Mouse (Mus musculus) hindbrain, embryonic 15.5 days (tissue): ENCODE results near the gene Gpatch1. TPM values are rescaled to one million over a fixed set of nuclear protein-coding genes. Genes with fewer than 3 reads are reported as not detected.

Experiments used
- polyA plus RNA-seq: library from polyadenylated mRNA; unstranded; fragments of >200 nt; fragmentation: Nextera tagmentation; extraction: Ambion mirVana; gene quantifications from 2 replicates; pipeline ENCODE4 v1.2.1, GENCODE M21; 2015

Gene Gpatch1
- polyA plus RNA-seq, 1 experiment from 2014 or later: 20.0 TPM

Other genes with a start within 250 kb of the Gpatch1 start
- 0.84 and 1.1 TPM in 2 replicates for gene Cebpa, start 199.1 kb downstream of the Gpatch1 start, polyA plus RNA-seq
- gene Slc7a10, start 132.1 kb downstream of the Gpatch1 start, polyA plus RNA-seq: 24.0 and 25.7 TPM in 2 replicates
- gene Lrp3, start 102.9 kb downstream of the Gpatch1 start, polyA plus RNA-seq: 28.3 and 30.6 TPM in 2 replicates
- 2.8 and 3.7 TPM in 2 replicates for gene Rhpn2, start 15.7 kb upstream of the Gpatch1 start, polyA plus RNA-seq
- 15.3 and 15.7 TPM in 2 replicates for gene Faap24, start 78.4 kb upstream of the Gpatch1 start, polyA plus RNA-seq
- gene Cep89, start 78.6 kb upstream of the Gpatch1 start, polyA plus RNA-seq: 33.2 and 33.5 TPM in 2 replicates
- 0.18 TPM in 1 of 2 replicates, not detected in the other for gene Slc7a9, start 130.4 kb upstream of the Gpatch1 start, polyA plus RNA-seq
- 0.73 and 1.1 TPM in 2 replicates for gene Tdrd12, start 219.3 kb upstream of the Gpatch1 start, polyA plus RNA-seq
- gene Nudt19, start 237.9 kb upstream of the Gpatch1 start, polyA plus RNA-seq: 99.8 and 99.9 TPM in 2 replicates